Mouse (Mus musculus) activated CD4-positive, CD25-positive, alpha-beta regulatory T cell, adult 9 weeks (primary cell): ENCODE results near the gene Vmn1r25. TPM values are rescaled to one million over a fixed set of nuclear protein-coding genes. Genes with fewer than 3 reads are reported as not detected.

Source experiments
- polyA plus RNA-seq: library from polyadenylated mRNA; unstranded; fragments of 100-300 nt; shearing (Covaris generic); gene quantifications from one replicate; pipeline ENCODE4 v1.2.1, GENCODE M21; 2017

Gene Vmn1r25
- not detected for polyA plus RNA-seq

GRCm38 (mm10) chr6:57980710-57981109 lies at the start of gene Vmn1r25:
Vmn1r25 (minus strand) TSS chr6:57980810.

GRCm38 (mm10) chr6:58015059-58015458 lies 34.4 kb upstream of the Vmn1r25 start, which contains the start of gene Vmn1r26:
Vmn1r26 (minus strand) TSS chr6:58015159.

GRCm38 (mm10) chr6:57961403-57961802 lies 19.2 kb downstream of the Vmn1r25 start, which contains the start of gene Vmn1r24:
Vmn1r24 (minus strand) TSS chr6:57961503.

Other genes starting within 250 kb of the Vmn1r25 start
- 17.2 TPM for gene Vopp1, start 155.7 kb downstream of the Vmn1r25 start, polyA plus RNA-seq
- gene Vmn1r21, start 130.5 kb downstream of the Vmn1r25 start, polyA plus RNA-seq: not detected
- gene Vmn1r22, start 72.8 kb downstream of the Vmn1r25 start, polyA plus RNA-seq: not detected
- not detected for gene Vmn1r23, start 54.0 kb downstream of the Vmn1r25 start, polyA plus RNA-seq
- gene Vmn1r24, start 19.3 kb downstream of the Vmn1r25 start, polyA plus RNA-seq: not detected
- gene Vmn1r26, start 34.3 kb upstream of the Vmn1r25 start, polyA plus RNA-seq: not detected
- not detected for gene Vmn1r27, start 238.0 kb upstream of the Vmn1r25 start, polyA plus RNA-seq